Mouse (Mus musculus) CH12.LX (cell line): ENCODE measurements around the gene Fars2. TPM values are rescaled to one million over a fixed set of nuclear protein-coding genes. Genes with fewer than 3 reads are reported as not detected.

Experiments used
- DNase-seq: peaks from one replicate; pipeline ENCODE4 v3.0.0-alpha.2; 2013; ENCODE audit errors: extremely low read depth
- H3K27ac ChIP-seq: 2 replicates; pipeline ENCODE4 v1.5.1; 2012; ENCODE audit warnings: low read depth, mild to moderate bottlenecking, control low read depth, moderate library complexity; ENCODE audit not compliant: insufficient read depth
- H3K27me3 ChIP-seq: replicated peaks from 2 replicates; pipeline ENCODE3; 2012; ENCODE audit warnings: inconsistent platforms
- H3K36me3 ChIP-seq, 2 experiments: replicated peaks in 1 of 2; 2 replicates each; pipeline versions ENCODE3 to v1.6.1; 2012; ENCODE audit warnings: inconsistent platforms in 1 of 2, low read length in 1 of 2, mild to moderate bottlenecking in 1 of 2, mixed read lengths in 1 of 2, moderate library complexity in 1 of 2; ENCODE audit not compliant: control insufficient read depth in 1 of 2, insufficient read depth in 1 of 2
- H3K4me1 ChIP-seq, 2 experiments: 2 replicates each; pipeline ENCODE4 v1.6.1; 2012; ENCODE audit warnings: inconsistent platforms in 1 of 2, moderate library complexity in 1 of 2; ENCODE audit not compliant: insufficient read depth in 2 of 2, control insufficient read depth in 1 of 2
- H3K4me2 ChIP-seq: 2 replicates; pipeline ENCODE4 v1.6.1; 2012; ENCODE audit warnings: low read depth, mild to moderate bottlenecking, control low read depth; ENCODE audit not compliant: poor library complexity, insufficient read depth, severe bottlenecking
- H3K4me3 ChIP-seq, 3 experiments: fragments of 150-350 bp in 1 of 3; sonication (generic) in 1 of 3; replicated peaks in 1 of 3; 2 replicates each; pipeline versions ENCODE3 to v1.5.1; 2011 to 2012; ENCODE audit warnings: low read depth in 2 of 3, low read length in 2 of 3, mild to moderate bottlenecking in 2 of 3, moderate library complexity in 2 of 3, control low read depth in 1 of 3, improper control_type of control experiment in 1 of 3, inconsistent platforms in 1 of 3, mixed read lengths in 1 of 3; ENCODE audit not compliant: poor library complexity in 1 of 3
- H3K79me2 ChIP-seq: replicated peaks from 2 replicates; pipeline ENCODE4 v1.6.1; 2012; ENCODE audit warnings: mild to moderate bottlenecking, moderate library complexity; ENCODE audit not compliant: control insufficient read depth, poor library complexity, insufficient read depth, severe bottlenecking; ENCODE audit errors: extremely low read depth
- H3K9ac ChIP-seq: 2 replicates; pipeline ENCODE4 v1.6.1; 2012; ENCODE audit warnings: low read depth, mild to moderate bottlenecking, control low read depth, moderate library complexity; ENCODE audit not compliant: insufficient read depth
- H3K9me3 ChIP-seq: replicated peaks from 2 replicates; pipeline ENCODE3; 2012; ENCODE audit warnings: low read length, inconsistent platforms, mixed read lengths
- CTCF ChIP-seq, 2 experiments: IDR thresholded peaks in 1 of 2; conservative IDR thresholded peaks in 1 of 2; 2 replicates each; pipeline ENCODE4 v1.5.1; 2011 to 2012; ENCODE audit warnings: low read depth in 2 of 2, low read length in 2 of 2, improper control_type of control experiment in 1 of 2, inconsistent platforms in 1 of 2, mild to moderate bottlenecking in 1 of 2, moderate library complexity in 1 of 2
- ELF1 ChIP-seq: IDR thresholded peaks from 2 replicates; pipeline ENCODE4 v1.6.1; 2014; ENCODE audit warnings: low read depth, mild to moderate bottlenecking, inconsistent platforms, low read length, improper control_type of control experiment
- ETS1 ChIP-seq: conservative IDR thresholded peaks from 2 replicates; pipeline ENCODE4 v1.6.1; 2012; ENCODE audit warnings: low read depth, mild to moderate bottlenecking, inconsistent platforms, low read length, improper control_type of control experiment, moderate library complexity
- GABPA ChIP-seq: IDR thresholded peaks from 2 replicates; pipeline ENCODE4 v1.6.1; 2012; ENCODE audit warnings: low read depth, low read length, improper control_type of control experiment, inconsistent platforms; ENCODE audit not compliant: insufficient replicate concordance
- HCFC1 ChIP-seq: IDR thresholded peaks from 2 replicates; pipeline ENCODE4 v1.6.1; 2012; ENCODE audit warnings: low read depth, mild to moderate bottlenecking, inconsistent platforms, low read length, improper control_type of control experiment
- IRF4 ChIP-seq: IDR thresholded peaks from 2 replicates; pipeline ENCODE4 v1.6.1; 2014; ENCODE audit warnings: low read depth, mild to moderate bottlenecking, inconsistent platforms, low read length, improper control_type of control experiment
- JUND ChIP-seq: conservative IDR thresholded peaks from 2 replicates; pipeline ENCODE4 v1.6.1; 2011; ENCODE audit warnings: low read depth, low read length, improper control_type of control experiment
- KAT2A ChIP-seq: IDR thresholded peaks from 2 replicates; pipeline ENCODE4 v1.6.1; 2012; ENCODE audit warnings: low read length, improper control_type of control experiment, inconsistent platforms; ENCODE audit not compliant: insufficient replicate concordance
- NRF1 ChIP-seq: IDR thresholded peaks from 2 replicates; pipeline ENCODE4 v1.6.1; 2014; ENCODE audit warnings: low read depth, mild to moderate bottlenecking, inconsistent platforms, low read length, improper control_type of control experiment, moderate library complexity
- PAX5 ChIP-seq: IDR thresholded peaks from 2 replicates; pipeline ENCODE4 v1.6.1; 2012; ENCODE audit warnings: low read length, inconsistent platforms, mixed read lengths
- RAD21 ChIP-seq: IDR thresholded peaks from 2 replicates; pipeline ENCODE4 v1.6.1; 2011; ENCODE audit warnings: low read depth, mild to moderate bottlenecking, low read length, improper control_type of control experiment, moderate library complexity
- RCOR1 ChIP-seq: conservative IDR thresholded peaks from 2 replicates; pipeline ENCODE4 v1.6.1; 2012; ENCODE audit warnings: low read depth, mild to moderate bottlenecking, inconsistent platforms, low read length, improper control_type of control experiment
- SMC3 ChIP-seq: IDR thresholded peaks from 2 replicates; pipeline ENCODE4 v1.6.1; 2011; ENCODE audit warnings: low read depth, low read length, improper control_type of control experiment
- TBP ChIP-seq: conservative IDR thresholded peaks from 2 replicates; pipeline ENCODE4 v1.6.1; 2011; ENCODE audit warnings: low read depth, low read length, improper control_type of control experiment
- ZC3H11A ChIP-seq: IDR thresholded peaks from 2 replicates; pipeline ENCODE4 v1.6.1; 2012; ENCODE audit warnings: low read depth, mild to moderate bottlenecking, inconsistent platforms, low read length, improper control_type of control experiment
- ZMIZ1 ChIP-seq: IDR thresholded peaks from 2 replicates; pipeline ENCODE4 v1.6.1; 2012; ENCODE audit warnings: low read depth, mild to moderate bottlenecking, inconsistent platforms, low read length, improper control_type of control experiment
- ZNF384 ChIP-seq: IDR thresholded peaks from 2 replicates; pipeline ENCODE4 v1.6.1; 2012; ENCODE audit warnings: low read depth, low read length, improper control_type of control experiment, inconsistent platforms
- dilution Hi-C: fragments of 300-500 bp; cut with MboI; formaldehyde crosslinking; loops from 2 replicates; pipeline ENCODE4 v1.14.3; 2020; ENCODE audit warnings: low sequenced_read_pairs; ENCODE audit not compliant: extremely low pct_unique_long_range_greater_than_20kb, extremely low pct_ligation_motif_present
- in situ Hi-C: fragments of 300-500 bp; cut with MboI; formaldehyde crosslinking; loops from 3 replicates; pipeline ENCODE4 v1.14.3; 2019; ENCODE audit warnings: low sequenced_read_pairs, low pct_ligation_motif_present, low pct_unique_long_range_greater_than_20kb, mixed read lengths
- polyA plus RNA-seq: library from polyadenylated mRNA; unstranded; fragments of >175 nt; gene quantifications from 2 replicates; pipeline ENCODE4 v1.2.1, GENCODE M21; 2012; ENCODE audit warnings: low read depth; ENCODE audit not compliant: insufficient read length
- total RNA-seq, 2 experiments: library from RNA; depleted of rRNA; stranded (reverse); fragments of 300-350 nt in 1 of 2; fragments of >200 nt in 1 of 2; gene quantifications; 2 replicates each; pipeline ENCODE4 v1.2.3; 2012 to 2014

The Fars2 gene
- total and polyA plus RNA-seq, 3 experiments: 30.2 to 47.7 (median 46.4) TPM

GRCm38 (mm10) chr13:36270867-36271266, 153.7 kb downstream of the Fars2 start:
- H3K36me3 ChIP-seq: peaks cover 0 to 14% of the 10 kb centered on the region in 2 experiments
- H3K79me2 ChIP-seq: no peaks in the 10 kb centered on the region; the same call in 1 of the 2 replicates
- H3K27me3 ChIP-seq: no peaks in the 10 kb centered on the region
- no peak overlapping the region for H3K4me2 ChIP-seq
- dilution Hi-C loops (no loop called here), in situ Hi-C loops (no loop called here)
- H3K9me3 ChIP-seq: no peaks in the 10 kb centered on the region
- TF ChIP-seq ZNF384: no peak
- peak in 1 of 2 experiments; percentile 34; a peak in 2 of 4 replicates for TF ChIP-seq CTCF (conservative IDR thresholded peaks at IDR 0.05 in 1 of 2, IDR thresholded peaks at IDR 0.05 in 1 of 2; ENCODE audit: low read depth in 2 of 2, low read length in 2 of 2)
- TF ChIP-seq KAT2A: no peak
- TF ChIP-seq SMC3: peak; percentile 11; the same call in 1 of the 2 replicates
- H3K9ac ChIP-seq: no peak overlapping the region
- no peak overlapping the region for H3K27ac ChIP-seq
- H3K4me1 ChIP-seq: peaks cover 0 to 5% of the 10 kb centered on the region in 2 experiments; a peak in 1 of 4 replicates
- H3K4me3 ChIP-seq: no peak overlapping the region
- DNase-seq: no peak

GRCm38 (mm10) chr13:36273497-36273896, 156.3 kb downstream of the Fars2 start:
- Histone ChIP-seq H3K36me3 (peaks cover 0 to 15% of the 10 kb centered on the region in 2 experiments), H3K27me3 (no peaks in the 10 kb centered on the region), H3K9me3 (no peaks in the 10 kb centered on the region), H3K4me2 (no peak overlapping the region)
- no peak for DNase-seq
- dilution Hi-C loops: no loop called here
- TF ChIP-seq SMC3 (no peak), ETS1 (no peak), NRF1 (no peak), ZMIZ1 (no peak), TBP (no peak)
- TF ChIP-seq, all 38 proteins: peak for 0
- in situ Hi-C loops: no loop called here
- Histone ChIP-seq H3K4me3 (no peak overlapping the region), H3K9ac (no peak overlapping the region), H3K27ac (no peak overlapping the region), H3K79me2 (no peaks in the 10 kb centered on the region), H3K4me1 (peaks cover 0 to 5% of the 10 kb centered on the region in 2 experiments; a peak in 1 of 4 replicates)

GRCm38 (mm10) chr13:36276194-36276593, 159.0 kb downstream of the Fars2 start:
- Histone ChIP-seq H3K4me1 (peaks cover 0 to 5% of the 10 kb centered on the region in 2 experiments; a peak in 1 of 4 replicates), H3K27ac (no peak overlapping the region), H3K36me3 (peaks cover 0 to 18% of the 10 kb centered on the region in 2 experiments), H3K9ac (no peak overlapping the region), H3K4me3 (no peak overlapping the region), H3K9me3 (no peaks in the 10 kb centered on the region), H3K27me3 (no peaks in the 10 kb centered on the region), H3K79me2 (no peaks in the 10 kb centered on the region), H3K4me2 (no peak overlapping the region)
- no peak for DNase-seq
- dilution Hi-C loops: no loop called here
- in situ Hi-C loops: loop anchor here (25.0 kb wide), 2 partner anchors 264 to 1036 kb away; no protein-coding TSS in a partner anchor
- TF ChIP-seq TBP: no peak
- peak; percentile 64 for TF ChIP-seq SMC3
- no peak for TF ChIP-seq ELF1
- TF ChIP-seq PAX5: no peak
- TF ChIP-seq ZMIZ1: no peak
- TF ChIP-seq CTCF (conservative IDR thresholded peaks at IDR 0.05 in 1 of 2, IDR thresholded peaks at IDR 0.05 in 1 of 2; ENCODE audit: low read depth in 2 of 2, low read length in 2 of 2): peak in 1 of 2 experiments; percentile 60; a peak in 2 of 4 replicates
- no peak for TF ChIP-seq GABPA
- TF ChIP-seq RAD21: peak; percentile 70
- peak; percentile 9; the same call in 1 of the 2 replicates for TF ChIP-seq ZC3H11A
- TF ChIP-seq RCOR1: no peak
- peak; percentile 67 for TF ChIP-seq IRF4
- TF ChIP-seq HCFC1: no peak
- TF ChIP-seq JUND: peak; percentile 50; the same call in 1 of the 2 replicates
- no peak for TF ChIP-seq NRF1
